Mouse (Mus musculus): ENCODE results near the gene Gipc2.
A peak's percentile ranks its signal among the peaks of the same experiment; 100 is the strongest.

The Gipc2 gene

DNA sequence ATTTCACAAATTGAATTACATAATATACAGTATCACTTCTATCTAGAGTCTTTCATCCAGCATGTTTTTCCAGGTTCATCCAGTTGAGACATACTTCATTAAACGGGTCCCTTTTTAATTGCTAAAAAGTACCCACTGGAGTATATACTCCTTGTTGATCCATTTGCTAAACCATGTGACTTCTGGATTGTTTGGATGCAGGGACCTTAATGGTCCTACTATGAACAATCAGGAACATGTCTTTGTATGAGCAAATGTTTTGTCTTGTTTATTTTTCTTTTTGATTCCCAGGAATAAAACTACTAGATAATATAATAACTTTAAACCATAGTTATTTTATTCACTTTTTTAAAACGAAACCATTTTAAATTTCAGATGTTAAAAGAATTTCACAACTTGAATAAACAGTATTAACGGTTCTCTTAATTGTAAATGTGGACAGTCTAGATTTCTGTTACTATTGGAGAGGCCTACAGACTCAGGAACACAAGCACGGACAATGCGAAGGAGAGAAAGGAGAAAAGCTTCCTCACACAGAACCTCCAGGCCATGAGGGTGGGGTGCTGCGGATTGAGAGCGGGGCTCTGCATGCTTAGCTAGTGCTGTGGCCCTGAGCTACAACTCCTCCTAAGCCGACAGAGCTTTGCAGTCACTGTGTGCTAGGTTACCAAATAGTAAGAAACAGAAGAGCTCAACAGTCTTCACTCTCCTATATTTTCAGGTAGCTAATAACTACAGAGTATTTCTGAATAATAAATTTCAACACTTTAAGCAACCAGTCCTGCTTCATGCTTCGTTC lies 24.8 kb upstream of the Gipc2 start:
- no peak for DNase-seq (ENCODE audit: low spot score in 2 of 2)

DNA sequence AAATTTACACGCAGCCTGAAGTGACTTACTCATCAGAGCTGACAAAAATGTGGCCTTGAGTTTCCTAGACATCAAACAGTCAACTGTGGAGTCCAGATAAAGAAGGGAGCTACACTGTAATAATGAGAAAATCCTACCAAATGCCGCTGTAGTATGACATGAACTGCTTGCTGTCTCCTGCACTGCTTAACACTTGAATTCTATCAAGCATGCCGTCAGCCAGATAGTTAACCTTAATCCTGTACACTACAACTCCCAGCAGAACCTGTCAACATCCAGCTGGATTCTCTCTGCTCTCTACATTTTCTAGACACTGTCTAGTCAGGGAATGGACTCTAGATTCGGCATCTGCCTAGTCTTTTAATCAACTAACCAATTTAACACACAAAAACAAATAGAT lies 23.3 kb upstream of the Gipc2 start:
- DNase-seq (ENCODE audit: low spot score in 2 of 2) = no peak

DNA sequence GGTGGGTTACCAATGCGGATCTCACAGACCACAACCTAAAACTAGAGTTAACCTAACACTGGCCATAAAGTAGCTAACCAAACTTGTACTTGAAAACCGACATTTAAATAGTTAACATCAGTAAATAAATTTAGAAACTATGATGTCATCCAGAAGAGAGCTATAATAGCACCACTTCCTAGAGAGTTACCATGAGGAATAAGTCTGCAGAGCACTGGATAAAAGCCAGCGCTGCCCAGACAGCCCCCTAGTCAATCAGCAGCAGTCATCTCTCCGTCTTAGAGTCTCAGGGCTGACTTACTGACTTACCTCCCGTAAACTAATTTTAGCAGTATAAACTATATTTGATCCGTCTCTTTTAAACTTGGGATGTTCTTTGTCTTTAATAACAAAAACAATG lies 20.1 kb upstream of the Gipc2 start:
- no peak for DNase-seq (ENCODE audit: low spot score in 2 of 2)

DNA sequence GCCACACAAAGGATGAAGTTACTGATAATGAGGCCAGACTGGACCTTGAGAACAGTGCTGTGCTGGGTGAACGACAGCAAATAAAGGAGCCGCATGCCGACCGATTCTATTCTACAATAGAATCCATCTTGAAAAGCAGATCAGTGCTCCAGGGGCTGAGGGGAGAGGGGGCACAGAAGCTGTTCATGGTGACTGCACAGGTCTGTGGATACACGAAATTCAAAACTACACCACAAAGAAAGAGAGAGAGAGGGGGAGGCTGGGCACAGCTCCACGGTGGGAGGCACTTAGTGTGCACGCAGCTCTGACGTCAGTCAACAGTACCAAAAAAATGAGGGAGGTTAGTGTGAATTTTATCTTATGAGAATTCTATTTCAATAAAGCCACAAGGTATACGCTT lies 17.5 kb upstream of the Gipc2 start:
- DNase-seq (ENCODE audit: low spot score in 2 of 2) = no peak

DNA sequence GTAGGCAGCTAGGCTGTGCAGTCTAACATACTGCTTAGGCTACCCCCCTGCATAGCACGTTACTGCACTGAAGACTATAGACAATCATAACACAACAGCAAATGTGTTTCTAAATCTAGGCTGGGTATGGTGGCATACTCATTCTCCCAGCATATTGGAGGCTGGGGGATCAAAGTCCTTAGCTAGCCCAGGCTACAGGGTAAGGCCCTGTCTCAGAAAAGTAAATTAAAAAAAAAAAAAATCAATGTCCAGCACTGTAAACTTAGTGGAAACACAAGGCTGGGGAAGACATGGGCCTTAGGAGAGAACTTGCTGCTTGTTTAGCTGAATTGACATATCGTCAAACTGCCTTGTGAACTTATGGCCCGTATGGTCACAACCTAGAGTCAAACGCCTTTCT lies 14.6 kb upstream of the Gipc2 start:
- no peak for DNase-seq (ENCODE audit: low spot score in 2 of 2)

DNA sequence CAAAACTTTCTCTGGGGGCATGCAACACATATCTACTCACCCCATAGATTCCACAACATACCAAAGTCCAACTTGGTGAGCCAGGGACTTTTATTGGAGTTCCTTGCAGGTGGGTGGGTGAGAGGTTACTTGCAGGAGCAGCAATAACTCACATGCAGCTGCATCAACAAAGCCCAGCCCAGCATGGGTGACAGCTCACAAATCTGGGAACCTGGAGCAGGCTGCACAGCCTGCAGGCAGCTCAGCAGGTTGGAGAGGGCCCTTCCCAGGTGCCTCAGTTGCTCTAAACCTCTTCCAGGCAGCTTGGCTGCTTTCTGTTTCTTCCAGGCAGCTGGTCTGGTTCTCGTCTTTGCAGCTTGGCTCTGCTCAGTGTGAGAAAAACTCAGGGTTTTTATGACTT lies 13.3 kb upstream of the Gipc2 start:
- DNase-seq (ENCODE audit: low spot score in 2 of 2) = no peak

DNA sequence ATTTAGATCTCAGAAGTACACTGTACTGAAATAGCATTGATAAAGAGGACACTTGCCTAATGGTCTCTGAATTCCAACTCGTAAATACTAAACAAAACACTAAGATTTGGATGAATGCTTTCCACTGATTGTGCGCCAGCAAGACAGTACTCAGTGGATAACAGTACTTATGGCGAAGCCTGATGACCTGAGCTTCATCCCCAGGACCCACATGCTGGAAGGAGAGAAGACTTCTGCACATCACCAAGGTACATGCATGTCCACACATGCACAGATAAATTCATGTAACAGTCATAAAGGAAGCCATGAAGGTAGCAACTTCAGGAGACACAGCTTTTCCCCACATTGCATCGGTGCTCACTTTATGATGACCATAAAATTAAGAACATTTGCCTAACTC lies 12.8 kb upstream of the Gipc2 start:
- no peak for DNase-seq (ENCODE audit: low spot score in 2 of 2)

DNA sequence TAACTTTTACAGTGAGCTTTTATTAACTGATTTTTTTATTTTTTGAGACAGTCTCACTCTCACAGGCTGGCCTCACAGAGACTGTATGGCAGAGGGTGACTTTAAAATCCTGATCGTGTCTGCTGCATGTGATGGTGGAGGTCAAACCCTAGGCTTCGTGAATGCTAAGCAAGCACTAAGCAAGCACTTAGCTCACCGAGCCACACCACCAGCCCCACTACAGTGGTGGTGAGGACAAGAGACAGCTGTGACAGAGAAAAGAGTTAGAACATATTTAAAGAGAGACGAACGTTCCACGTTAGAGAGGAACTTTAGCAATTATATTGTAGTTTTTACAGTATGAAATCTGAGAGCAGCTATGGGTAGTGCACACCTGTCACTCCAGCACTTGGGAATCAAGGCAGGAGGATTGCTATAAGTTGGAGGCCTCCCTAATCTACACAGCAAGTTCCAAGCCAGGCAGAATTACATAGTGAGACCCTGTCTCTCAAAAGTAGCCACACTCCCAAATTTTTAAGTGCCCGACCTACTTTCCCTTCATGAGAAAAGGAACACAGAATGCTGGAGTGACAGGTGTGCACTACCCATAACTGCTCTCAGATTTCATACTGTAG lies 6.4 kb upstream of the Gipc2 start:
- no peak for DNase-seq (ENCODE audit: low spot score in 2 of 2)

DNA sequence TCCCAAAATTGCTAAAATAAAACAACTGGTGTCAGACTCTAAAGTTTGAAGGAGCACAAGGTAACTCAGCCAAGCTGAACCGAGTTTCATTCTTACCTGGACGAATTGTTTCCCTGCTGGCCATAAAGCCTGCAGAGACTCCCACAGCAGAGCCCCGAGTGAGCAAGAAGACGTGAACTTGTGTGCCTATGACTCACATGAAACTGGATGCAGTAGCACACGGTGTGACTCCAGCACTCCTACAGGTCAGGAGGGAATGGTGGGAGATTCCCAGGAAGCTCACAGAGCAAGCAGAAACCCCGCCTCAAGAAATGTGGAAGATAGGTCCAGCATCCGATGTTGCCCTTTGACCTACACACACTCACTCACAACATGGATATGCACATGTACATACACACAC lies 5.8 kb upstream of the Gipc2 start:
- no peak for DNase-seq (ENCODE audit: low spot score in 2 of 2)

DNA sequence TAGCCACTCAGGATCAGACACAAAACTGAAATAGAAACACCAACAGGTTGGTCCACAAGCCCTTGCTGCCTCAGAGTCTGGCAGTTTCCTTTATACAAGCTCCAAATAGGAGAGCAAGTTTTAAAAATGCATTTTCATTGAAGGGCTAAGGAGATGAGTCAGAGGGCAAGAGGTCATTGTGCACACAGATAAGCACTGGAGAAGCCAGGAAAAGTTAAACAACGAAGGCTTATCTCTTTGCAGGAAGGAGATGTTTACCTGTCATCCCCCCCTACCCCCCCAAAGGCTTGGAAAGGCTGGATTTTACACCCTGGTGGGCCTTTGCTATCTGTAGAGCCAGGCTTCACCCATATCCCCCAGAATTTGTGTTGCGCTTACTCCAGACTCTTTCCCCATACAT lies 5.2 kb upstream of the Gipc2 start:
- DNase-seq (ENCODE audit: low spot score in 2 of 2) = no peak

DNA sequence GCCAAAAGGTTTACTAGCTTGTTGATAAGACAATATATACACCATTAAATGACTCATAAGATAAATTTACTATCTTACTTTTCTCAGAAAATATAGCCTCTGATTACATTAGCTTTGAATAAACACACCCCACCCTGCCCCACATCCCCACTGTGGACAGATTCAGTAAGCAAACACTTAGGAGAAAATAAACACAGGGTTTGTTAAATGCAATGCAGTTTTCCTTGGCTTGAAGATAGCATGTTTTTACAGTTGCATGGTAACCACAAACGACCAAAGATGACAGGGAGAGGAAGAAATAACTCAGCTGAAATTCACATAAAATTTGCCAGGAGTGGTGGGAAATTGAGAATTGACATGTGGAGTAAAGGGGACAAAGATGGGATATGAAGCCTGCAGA lies 4.4 kb upstream of the Gipc2 start:
- DNase-seq (ENCODE audit: low spot score in 2 of 2) = no peak

DNA sequence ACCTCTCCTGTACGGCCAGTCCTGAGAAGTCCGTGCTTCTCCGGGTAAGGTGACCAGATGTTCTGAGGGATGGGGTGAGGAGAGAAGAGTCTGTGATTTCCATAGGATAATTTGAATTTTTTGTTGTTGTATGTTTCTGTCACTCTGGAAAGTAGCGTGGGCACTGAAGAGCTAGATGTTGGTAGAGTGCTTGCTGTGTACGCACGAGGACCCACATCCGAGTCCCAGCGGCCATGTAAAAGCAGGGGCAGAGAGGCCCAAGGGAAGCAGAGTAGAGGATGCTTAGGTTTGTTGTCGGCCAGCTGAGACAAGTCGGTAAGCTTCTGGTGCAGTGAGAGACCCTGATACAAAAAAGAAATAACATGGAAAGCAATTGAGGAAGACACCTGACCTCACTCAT lies 2.0 kb upstream of the Gipc2 start:
- no peak for DNase-seq (ENCODE audit: low spot score in 2 of 2)

DNA sequence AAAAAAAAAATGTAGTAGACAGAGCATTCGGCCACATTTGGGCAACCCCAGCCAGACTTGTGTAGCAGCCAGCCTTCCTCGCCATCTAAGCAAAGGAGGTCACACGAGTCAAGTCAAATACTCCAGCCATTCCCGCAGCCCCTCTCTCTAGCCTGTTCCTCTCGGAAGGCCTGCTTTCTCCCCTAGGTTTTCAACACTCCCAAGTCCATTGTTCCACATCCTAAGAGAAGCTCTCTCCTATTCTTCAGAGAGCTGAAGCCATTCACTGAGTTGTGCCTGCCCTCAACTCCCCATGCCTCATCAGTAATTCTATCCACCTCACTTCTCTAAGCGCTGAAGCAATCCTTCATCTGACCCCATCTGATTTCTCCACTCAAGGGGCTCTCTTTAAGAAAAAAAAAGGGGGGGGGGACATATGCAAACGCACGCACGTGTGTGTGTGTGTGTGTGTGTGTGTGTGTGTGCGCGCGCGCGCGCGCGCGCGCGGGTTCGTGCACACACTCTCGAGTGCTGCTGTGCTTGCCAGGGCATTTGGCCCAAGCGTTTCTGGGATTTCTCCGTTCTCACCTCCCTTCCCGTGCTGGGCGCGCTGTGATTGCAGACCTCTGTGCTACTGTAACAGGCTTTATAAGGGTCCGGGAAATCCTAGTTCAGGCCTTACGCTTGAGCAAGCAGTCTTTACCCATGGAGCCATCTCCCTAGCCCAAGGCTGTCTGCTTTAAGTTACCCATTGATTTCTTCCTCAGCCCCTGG lies 845 bp upstream of the Gipc2 start:
- DNase-seq (ENCODE audit: low spot score in 2 of 2) = no peak

DNA sequence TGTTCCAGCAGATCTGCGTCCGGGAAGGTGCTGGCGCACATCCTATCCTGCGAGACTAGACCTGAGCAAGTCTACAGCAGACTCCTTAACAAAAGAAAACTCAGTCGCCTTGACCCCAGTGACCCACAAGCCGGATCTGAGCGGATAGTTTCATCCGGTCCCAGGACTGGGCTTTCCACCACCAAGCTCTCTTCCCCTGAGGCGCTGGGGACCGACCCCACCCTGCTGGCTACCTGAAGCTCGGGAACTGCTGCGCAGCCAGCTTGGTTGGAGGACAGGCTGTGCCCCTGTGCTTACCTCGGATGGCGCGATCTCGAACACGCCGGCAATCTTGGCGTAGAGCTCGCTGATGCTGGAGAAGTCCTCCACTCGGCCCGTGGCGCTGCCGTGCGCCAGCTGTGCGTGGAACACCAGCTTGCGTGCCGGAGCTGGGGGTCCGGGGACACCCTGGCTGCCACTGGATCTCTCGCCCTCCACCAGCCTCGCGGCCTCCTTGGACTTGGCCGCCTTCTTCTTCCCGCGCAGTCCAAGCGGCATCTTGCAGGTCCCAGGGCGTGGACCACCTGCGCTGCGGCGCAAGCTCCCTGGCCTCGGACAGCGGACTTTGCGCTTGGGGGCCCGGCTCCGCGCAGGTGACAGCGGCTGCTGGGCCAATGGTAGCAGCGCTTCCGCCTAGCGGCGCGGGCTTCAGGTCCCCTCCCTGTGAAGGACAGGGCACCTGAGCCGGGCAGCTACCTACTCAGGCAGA lies 505 bp downstream of the Gipc2 start:
- peak in 1 of 2 experiments; percentile 45 for DNase-seq (ENCODE audit: low spot score in 2 of 2)

DNA sequence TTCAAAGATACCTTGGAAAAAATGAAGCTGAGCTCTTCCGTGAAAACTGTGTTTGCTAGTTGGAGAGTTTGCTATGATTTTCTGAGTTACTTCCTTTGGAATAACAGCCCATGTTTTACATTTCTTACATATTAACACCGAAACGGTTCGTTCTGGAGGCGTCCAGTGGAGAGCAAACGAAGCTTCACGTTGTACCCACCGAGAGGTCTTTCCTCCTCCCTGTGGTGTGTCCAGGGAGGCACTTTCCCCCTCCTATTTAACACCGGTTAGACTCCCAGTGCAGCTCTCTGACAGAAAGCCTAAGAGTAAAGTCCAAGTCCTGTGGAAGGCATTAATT lies 1.0 kb downstream of the Gipc2 start:
- no peak for DNase-seq (ENCODE audit: low spot score in 2 of 2)

DNA sequence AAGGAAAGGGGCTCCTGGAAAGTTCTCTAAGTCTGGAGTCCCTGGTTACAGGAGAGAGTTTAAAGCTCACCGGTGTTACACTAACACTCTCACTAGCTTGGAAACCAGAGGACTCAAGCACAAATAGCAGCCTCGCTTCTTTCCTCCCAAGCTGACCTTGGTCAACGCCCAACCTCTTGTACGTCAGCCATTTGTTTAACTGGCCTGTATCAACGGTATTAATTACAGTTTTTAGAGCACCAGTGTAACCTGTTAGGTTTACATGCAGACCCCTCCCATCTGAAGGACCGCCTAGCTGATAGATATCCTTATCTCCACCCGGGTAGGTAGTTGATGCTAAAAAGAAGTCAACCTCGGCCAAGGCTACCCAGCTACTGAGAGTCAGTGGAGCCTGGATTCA lies 2.7 kb downstream of the Gipc2 start:
- DNase-seq (ENCODE audit: low spot score in 2 of 2) = no peak

DNA sequence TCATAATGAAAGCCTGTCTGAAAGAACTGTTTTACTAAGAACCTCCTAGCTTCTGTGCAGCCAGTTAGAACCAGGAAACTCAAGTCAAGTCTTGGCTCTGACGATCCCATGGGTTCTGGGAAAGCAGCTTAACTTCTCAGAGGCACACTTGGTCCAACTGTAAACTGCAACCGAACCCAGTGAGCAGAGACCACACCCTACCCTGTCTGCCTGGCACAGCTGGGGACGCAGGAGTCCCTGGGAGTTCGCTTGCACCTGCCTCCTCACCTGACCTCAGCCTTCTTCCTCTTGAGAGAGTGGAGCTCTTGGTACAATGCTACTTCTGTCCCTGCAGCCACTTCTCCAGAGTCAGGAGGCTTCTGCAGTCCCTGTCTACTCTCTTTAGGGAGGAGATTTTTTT lies 5.4 kb downstream of the Gipc2 start:
- no peak for DNase-seq (ENCODE audit: low spot score in 2 of 2)

DNA sequence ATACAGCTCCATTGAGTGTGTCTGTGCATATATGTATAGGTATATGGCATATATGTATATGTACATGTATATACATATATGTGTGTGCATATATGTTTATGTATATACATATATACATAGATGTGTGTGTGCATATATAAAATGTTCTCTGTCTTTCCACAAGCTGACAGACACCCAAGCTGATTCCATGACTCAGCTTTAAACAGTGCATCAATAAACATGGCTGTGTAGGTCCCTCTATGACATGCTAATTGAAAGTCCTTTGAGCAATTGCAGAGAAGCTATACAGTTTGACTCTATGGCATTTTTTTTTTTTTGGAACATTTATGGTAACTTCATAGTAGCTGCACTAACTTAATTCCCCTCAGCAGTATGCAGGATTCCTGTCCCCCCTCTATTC lies 6.7 kb downstream of the Gipc2 start:
- DNase-seq (ENCODE audit: low spot score in 2 of 2) = no peak

DNA sequence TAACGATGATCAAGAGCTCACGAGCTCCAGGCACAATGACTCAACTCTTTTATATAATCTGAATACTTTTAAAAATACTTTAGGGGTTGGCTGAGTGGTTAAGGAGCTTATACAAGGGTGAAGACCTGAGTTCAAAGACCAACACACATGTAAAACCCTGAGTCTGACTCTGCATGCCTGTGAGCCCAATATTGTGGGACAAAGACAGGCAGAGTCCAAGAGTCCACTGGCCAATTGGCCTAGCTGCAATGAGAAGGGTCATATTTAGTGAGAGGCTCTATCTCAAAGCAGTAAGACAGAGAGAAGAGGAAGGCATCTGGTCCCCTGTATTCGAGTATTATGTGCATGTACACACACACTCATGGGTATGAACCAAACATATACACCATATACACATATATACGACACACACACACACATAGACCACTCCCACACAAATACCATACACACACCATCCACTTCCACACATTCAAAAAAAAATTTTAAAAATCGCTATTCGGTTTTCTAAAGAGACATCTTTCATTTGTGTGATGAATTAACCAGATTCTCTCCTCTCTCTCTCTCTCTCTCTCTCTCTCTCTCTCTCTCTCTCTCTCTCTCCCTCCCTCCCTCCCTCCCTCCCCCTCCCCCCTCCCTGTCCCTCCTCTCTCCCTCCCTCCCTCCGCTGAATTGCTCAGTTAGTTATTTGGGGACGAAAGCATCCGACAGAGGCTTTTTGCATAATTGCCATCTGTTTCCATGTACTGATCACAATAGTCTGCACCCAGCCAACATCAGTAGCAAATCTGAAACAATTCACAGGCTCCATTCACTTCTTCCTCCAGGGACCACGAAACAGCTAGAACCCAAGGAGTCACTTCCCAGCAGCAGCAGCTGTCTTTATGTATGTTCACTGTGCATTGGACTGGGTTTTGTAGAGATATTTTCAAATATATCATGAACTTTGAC lies 7.4 kb downstream of the Gipc2 start:
- no peak for DNase-seq (ENCODE audit: low spot score in 2 of 2)

DNA sequence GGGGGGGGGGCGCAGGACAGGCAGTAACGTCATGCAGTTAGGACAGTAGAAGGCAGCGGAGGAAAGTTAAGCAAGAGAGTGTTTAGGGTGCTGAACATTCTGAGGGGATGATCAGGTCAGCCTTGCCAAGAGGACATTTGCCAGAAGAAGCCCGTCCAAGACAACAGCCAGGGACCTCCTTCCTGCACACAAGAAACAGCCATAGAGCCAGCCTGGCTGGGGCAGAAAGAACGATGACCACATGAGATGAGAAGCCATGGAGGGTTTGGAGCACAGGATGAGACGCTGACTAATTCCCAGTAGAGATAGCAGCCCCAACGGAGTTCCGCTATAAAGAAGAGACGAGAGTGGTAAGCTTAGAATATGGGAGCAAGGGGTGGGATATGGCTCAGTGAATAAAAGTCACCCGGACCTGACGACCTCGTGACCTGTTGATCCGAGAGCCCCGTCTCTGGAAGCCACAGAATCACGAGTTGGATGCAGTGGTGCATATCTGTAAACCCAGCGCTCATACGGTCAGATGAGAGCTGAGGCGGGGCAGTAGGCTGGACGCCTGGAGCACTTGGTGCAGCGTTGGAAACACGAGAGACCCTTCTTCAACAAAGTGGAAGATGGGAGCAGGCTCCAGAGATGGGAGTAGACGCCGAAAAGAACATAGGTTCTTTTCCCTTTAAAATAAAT lies 9.1 kb downstream of the Gipc2 start:
- no peak for DNase-seq (ENCODE audit: low spot score in 2 of 2)

Data from left cerebral cortex, adult 9 months (tissue).